Mouse (Mus musculus): ENCODE results near the gene Zfp30.

Gene Zfp30

GRCm38 (mm10) chr7:29829804-29830203, 46.0 kb downstream of the Zfp30 start:
- DNase-seq (ENCODE audit: low spot score) = no peak

GRCm38 (mm10) chr7:29836816-29837215, 53.0 kb downstream of the Zfp30 start:
- DNase-seq (ENCODE audit: low spot score) = no peak

- DNase-seq (ENCODE audit: low spot score) = no peak
These were observed 55.5 kb downstream of the Zfp30 start for GRCm38 (mm10) chr7:29839256-29839655.

- DNase-seq (ENCODE audit: low spot score) = no peak
These were observed 58.3 kb downstream of the Zfp30 start for GRCm38 (mm10) chr7:29842105-29842504.
